Mouse (Mus musculus): ENCODE measurements around the gene Pck2. TPM values are rescaled to one million over a fixed set of nuclear protein-coding genes. Genes with fewer than 3 reads are reported as not detected.

Pck2 gene
- polyA plus RNA-seq (2014; fragmentation: Illumina TruSeq; extraction: RNeasy Lipid Tissue Mini Kit (QIAGEN cat#74804); ENCODE audit: low read depth, low replicate concordance) = 4.3 TPM

GRCm38 (mm10) chr14:55540067-55540786, at the start of gene Pck2:
Gene Pck2, plus strand, starts transcription at chr14:55540266.

GRCm38 (mm10) chr14:55490361-55491201, 49.5 kb upstream of the Pck2 start, which contains the start of gene Carmil3:
Gene Carmil3, plus strand, starts transcription at chr14:55490651.

GRCm38 (mm10) chr14:55510125-55510731, 29.8 kb upstream of the Pck2 start, which contains the start of gene Cpne6:
Gene Cpne6, plus strand, starts transcription at chr14:55510445.

GRCm38 (mm10) chr14:55524785-55525184, 15.3 kb upstream of the Pck2 start, which contains the start of gene Nrl:
Gene Nrl, minus strand, starts transcription at chr14:55524981.

GRCm38 (mm10) chr14:55559799-55560201, 19.7 kb downstream of the Pck2 start, which contains the start of gene Dcaf11:
Gene Dcaf11, plus strand, starts transcription at chr14:55560006.

GRCm38 (mm10) chr14:55560202-55561073, 20.4 kb downstream of the Pck2 start, which contains the start of gene A730061H03Rik:
Gene A730061H03Rik, minus strand, starts transcription at chr14:55560406.

GRCm38 (mm10) chr14:55575302-55575701, 35.2 kb downstream of the Pck2 start, which contains the start of gene Fitm1:
Gene Fitm1, plus strand, starts transcription at chr14:55575617.

GRCm38 (mm10) chr14:55577871-55578667, 38.0 kb downstream of the Pck2 start, which contains the start of gene Psme1:
Gene Psme1, plus strand, starts transcription at chr14:55578123.

GRCm38 (mm10) chr14:55584702-55585565, 44.9 kb downstream of the Pck2 start, which contains the start of gene Emc9:
Gene Emc9, minus strand, starts transcription at chr14:55585302.

GRCm38 (mm10) chr14:55590748-55591330, 50.8 kb downstream of the Pck2 start, which contains the start of gene Psme2:
Gene Psme2, minus strand, starts transcription at chr14:55591113.

GRCm38 (mm10) chr14:55591331-55591891, 51.3 kb downstream of the Pck2 start, which contains the start of gene Rnf31:
Gene Rnf31, plus strand, starts transcription at chr14:55591708.

Other genes starting within 250 kb of the Pck2 start
- gene Dhrs4, start 61.5 kb upstream of the Pck2 start, polyA plus RNA-seq (2014; fragmentation: Illumina TruSeq; extraction: RNeasy Lipid Tissue Mini Kit (QIAGEN cat#74804); ENCODE audit: low read depth, low replicate concordance) = 46.8 TPM
- gene Carmil3, start 49.6 kb upstream of the Pck2 start, polyA plus RNA-seq (2014; fragmentation: Illumina TruSeq; extraction: RNeasy Lipid Tissue Mini Kit (QIAGEN cat#74804); ENCODE audit: low read depth, low replicate concordance) = not detected
- not detected for gene Cpne6, start 29.8 kb upstream of the Pck2 start, polyA plus RNA-seq (2014; fragmentation: Illumina TruSeq; extraction: RNeasy Lipid Tissue Mini Kit (QIAGEN cat#74804); ENCODE audit: low read depth, low replicate concordance)
- gene Nrl, start 15.3 kb upstream of the Pck2 start, polyA plus RNA-seq (2014; fragmentation: Illumina TruSeq; extraction: RNeasy Lipid Tissue Mini Kit (QIAGEN cat#74804); ENCODE audit: low read depth, low replicate concordance) = not detected
- 19.7 TPM for gene Dcaf11, start 19.7 kb downstream of the Pck2 start, polyA plus RNA-seq (2014; fragmentation: Illumina TruSeq; extraction: RNeasy Lipid Tissue Mini Kit (QIAGEN cat#74804); ENCODE audit: low read depth, low replicate concordance)
- not detected for gene A730061H03Rik, start 20.1 kb downstream of the Pck2 start, polyA plus RNA-seq (2014; fragmentation: Illumina TruSeq; extraction: RNeasy Lipid Tissue Mini Kit (QIAGEN cat#74804); ENCODE audit: low read depth, low replicate concordance)
- not detected for gene Fitm1, start 35.4 kb downstream of the Pck2 start, polyA plus RNA-seq (2014; fragmentation: Illumina TruSeq; extraction: RNeasy Lipid Tissue Mini Kit (QIAGEN cat#74804); ENCODE audit: low read depth, low replicate concordance)
- 266 TPM for gene Psme1, start 37.9 kb downstream of the Pck2 start, polyA plus RNA-seq (2014; fragmentation: Illumina TruSeq; extraction: RNeasy Lipid Tissue Mini Kit (QIAGEN cat#74804); ENCODE audit: low read depth, low replicate concordance)
- 10.2 TPM for gene Emc9, start 45.0 kb downstream of the Pck2 start, polyA plus RNA-seq (2014; fragmentation: Illumina TruSeq; extraction: RNeasy Lipid Tissue Mini Kit (QIAGEN cat#74804); ENCODE audit: low read depth, low replicate concordance)
- gene Psme2, start 50.8 kb downstream of the Pck2 start, polyA plus RNA-seq (2014; fragmentation: Illumina TruSeq; extraction: RNeasy Lipid Tissue Mini Kit (QIAGEN cat#74804); ENCODE audit: low read depth, low replicate concordance) = 161 TPM
- gene Rnf31, start 51.4 kb downstream of the Pck2 start, polyA plus RNA-seq (2014; fragmentation: Illumina TruSeq; extraction: RNeasy Lipid Tissue Mini Kit (QIAGEN cat#74804); ENCODE audit: low read depth, low replicate concordance) = 6.4 TPM
- 44.9 TPM for gene Irf9, start 63.3 kb downstream of the Pck2 start, polyA plus RNA-seq (2014; fragmentation: Illumina TruSeq; extraction: RNeasy Lipid Tissue Mini Kit (QIAGEN cat#74804); ENCODE audit: low read depth, low replicate concordance)
- gene Rec8, start 77.8 kb downstream of the Pck2 start, polyA plus RNA-seq (2014; fragmentation: Illumina TruSeq; extraction: RNeasy Lipid Tissue Mini Kit (QIAGEN cat#74804); ENCODE audit: low read depth, low replicate concordance) = 2.4 TPM
- 13.4 TPM for gene Ipo4, start 95.7 kb downstream of the Pck2 start, polyA plus RNA-seq (2014; fragmentation: Illumina TruSeq; extraction: RNeasy Lipid Tissue Mini Kit (QIAGEN cat#74804); ENCODE audit: low read depth, low replicate concordance)
- gene Gm49378, start 97.6 kb downstream of the Pck2 start, polyA plus RNA-seq (2014; fragmentation: Illumina TruSeq; extraction: RNeasy Lipid Tissue Mini Kit (QIAGEN cat#74804); ENCODE audit: low read depth, low replicate concordance) = 1.7 TPM
- gene Tm9sf1, start 103.5 kb downstream of the Pck2 start, polyA plus RNA-seq (2014; fragmentation: Illumina TruSeq; extraction: RNeasy Lipid Tissue Mini Kit (QIAGEN cat#74804); ENCODE audit: low read depth, low replicate concordance) = 48.9 TPM
- gene Tssk4, start 109.9 kb downstream of the Pck2 start, polyA plus RNA-seq (2014; fragmentation: Illumina TruSeq; extraction: RNeasy Lipid Tissue Mini Kit (QIAGEN cat#74804); ENCODE audit: low read depth, low replicate concordance) = not detected
- gene Mdp1, start 120.2 kb downstream of the Pck2 start, polyA plus RNA-seq (2014; fragmentation: Illumina TruSeq; extraction: RNeasy Lipid Tissue Mini Kit (QIAGEN cat#74804); ENCODE audit: low read depth, low replicate concordance) = 32.2 TPM
- gene Gmpr2, start 131.7 kb downstream of the Pck2 start, polyA plus RNA-seq (2014; fragmentation: Illumina TruSeq; extraction: RNeasy Lipid Tissue Mini Kit (QIAGEN cat#74804); ENCODE audit: low read depth, low replicate concordance) = 44.1 TPM
- gene Nedd8, start 131.9 kb downstream of the Pck2 start, polyA plus RNA-seq (2014; fragmentation: Illumina TruSeq; extraction: RNeasy Lipid Tissue Mini Kit (QIAGEN cat#74804); ENCODE audit: low read depth, low replicate concordance) = 81.5 TPM
- 10.6 TPM for gene Tinf2, start 141.6 kb downstream of the Pck2 start, polyA plus RNA-seq (2014; fragmentation: Illumina TruSeq; extraction: RNeasy Lipid Tissue Mini Kit (QIAGEN cat#74804); ENCODE audit: low read depth, low replicate concordance)
- gene Tgm1, start 173.7 kb downstream of the Pck2 start, polyA plus RNA-seq (2014; fragmentation: Illumina TruSeq; extraction: RNeasy Lipid Tissue Mini Kit (QIAGEN cat#74804); ENCODE audit: low read depth, low replicate concordance) = not detected
- gene Rabggta, start 182.0 kb downstream of the Pck2 start, polyA plus RNA-seq (2014; fragmentation: Illumina TruSeq; extraction: RNeasy Lipid Tissue Mini Kit (QIAGEN cat#74804); ENCODE audit: low read depth, low replicate concordance) = 0.47 TPM
- 15.6 TPM for gene Dhrs1, start 205.4 kb downstream of the Pck2 start, polyA plus RNA-seq (2014; fragmentation: Illumina TruSeq; extraction: RNeasy Lipid Tissue Mini Kit (QIAGEN cat#74804); ENCODE audit: low read depth, low replicate concordance)
- gene Nop9, start 205.4 kb downstream of the Pck2 start, polyA plus RNA-seq (2014; fragmentation: Illumina TruSeq; extraction: RNeasy Lipid Tissue Mini Kit (QIAGEN cat#74804); ENCODE audit: low read depth, low replicate concordance) = 6.7 TPM
- gene Cideb, start 218.2 kb downstream of the Pck2 start, polyA plus RNA-seq (2014; fragmentation: Illumina TruSeq; extraction: RNeasy Lipid Tissue Mini Kit (QIAGEN cat#74804); ENCODE audit: low read depth, low replicate concordance) = not detected
- gene Ltb4r2, start 221.2 kb downstream of the Pck2 start, polyA plus RNA-seq (2014; fragmentation: Illumina TruSeq; extraction: RNeasy Lipid Tissue Mini Kit (QIAGEN cat#74804); ENCODE audit: low read depth, low replicate concordance) = not detected
- 0.41 TPM for gene Ltb4r1, start 225.7 kb downstream of the Pck2 start, polyA plus RNA-seq (2014; fragmentation: Illumina TruSeq; extraction: RNeasy Lipid Tissue Mini Kit (QIAGEN cat#74804); ENCODE audit: low read depth, low replicate concordance)
- gene Adcy4, start 243.8 kb downstream of the Pck2 start, polyA plus RNA-seq (2014; fragmentation: Illumina TruSeq; extraction: RNeasy Lipid Tissue Mini Kit (QIAGEN cat#74804); ENCODE audit: low read depth, low replicate concordance) = 1.1 TPM
- not detected for gene Ripk3, start 248.6 kb downstream of the Pck2 start, polyA plus RNA-seq (2014; fragmentation: Illumina TruSeq; extraction: RNeasy Lipid Tissue Mini Kit (QIAGEN cat#74804); ENCODE audit: low read depth, low replicate concordance)